Mouse (Mus musculus) CH12.LX (cell line): ENCODE results near the gene Kcnn1.

Experiments used
- CHD1 ChIP-seq: IDR thresholded peaks from 2 replicates; pipeline ENCODE4 v1.6.1; 2012; ENCODE audit warnings: low read depth, low read length, improper control_type of control experiment, inconsistent platforms
- CTCF ChIP-seq, 2 experiments: IDR thresholded peaks in 1 of 2; conservative IDR thresholded peaks in 1 of 2; 2 replicates each; pipeline ENCODE4 v1.5.1; 2011 to 2012; ENCODE audit warnings: low read depth in 2 of 2, low read length in 2 of 2, improper control_type of control experiment in 1 of 2, inconsistent platforms in 1 of 2, mild to moderate bottlenecking in 1 of 2, moderate library complexity in 1 of 2
- ELF1 ChIP-seq: IDR thresholded peaks from 2 replicates; pipeline ENCODE4 v1.6.1; 2014; ENCODE audit warnings: low read depth, mild to moderate bottlenecking, inconsistent platforms, low read length, improper control_type of control experiment
- POLR2A ChIP-seq: IDR thresholded peaks from 2 replicates; pipeline ENCODE4 v1.6.1; 2011; ENCODE audit warnings: low read depth, mild to moderate bottlenecking, improper control_type of control experiment, low read length
- SIN3A ChIP-seq: IDR thresholded peaks from 2 replicates; pipeline ENCODE4 v1.6.1; 2012; ENCODE audit warnings: low read length, improper control_type of control experiment, inconsistent platforms
- USF1 ChIP-seq: IDR thresholded peaks from 2 replicates; pipeline ENCODE4 v1.6.1; 2014; ENCODE audit warnings: low read depth, mild to moderate bottlenecking, inconsistent platforms, low read length, improper control_type of control experiment
- ZC3H11A ChIP-seq: IDR thresholded peaks from 2 replicates; pipeline ENCODE4 v1.6.1; 2012; ENCODE audit warnings: low read depth, mild to moderate bottlenecking, inconsistent platforms, low read length, improper control_type of control experiment

DNA sequence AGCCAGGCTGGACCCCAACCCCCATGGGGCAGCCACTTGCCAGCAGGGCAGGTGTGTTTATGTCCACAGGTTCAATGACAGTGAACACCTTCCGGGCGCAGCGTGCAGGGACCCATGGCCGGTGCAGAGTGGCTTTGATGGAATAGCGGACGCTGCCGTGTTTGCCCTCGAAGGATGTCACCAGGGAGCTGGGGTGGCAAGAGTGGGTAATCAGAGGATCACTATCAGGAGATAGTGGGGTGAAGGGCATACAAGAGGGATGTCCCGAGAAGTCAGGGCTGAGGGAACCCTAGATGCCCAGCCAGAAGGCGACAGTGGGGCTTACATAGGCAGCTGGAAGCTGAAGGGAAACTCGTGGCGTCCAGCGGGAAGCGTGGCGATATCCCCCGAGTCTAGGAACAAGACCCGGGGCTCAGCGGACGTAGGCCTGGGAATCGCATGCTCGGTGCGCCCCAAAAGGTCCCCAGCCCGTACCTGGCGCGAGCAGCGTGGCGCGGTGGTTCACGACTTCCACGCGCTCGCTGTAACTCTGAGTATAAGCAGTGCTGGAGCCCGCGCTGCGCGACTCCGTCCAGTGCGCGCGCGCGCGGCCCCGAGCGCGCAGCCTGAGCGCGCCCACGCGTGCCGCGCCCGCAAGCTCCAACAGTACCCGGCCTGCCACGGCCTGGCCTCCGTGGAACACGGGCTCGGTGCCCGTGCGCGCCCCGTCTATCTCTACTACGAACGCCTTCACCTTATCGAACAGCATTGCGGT is 24.2 kb downstream of the Kcnn1 start:
- TF ChIP-seq SIN3A (no peak), CTCF (conservative IDR thresholded peaks at IDR 0.05 in 1 of 2, IDR thresholded peaks at IDR 0.05 in 1 of 2; ENCODE audit: low read depth in 2 of 2, low read length in 2 of 2) (no peak), ZC3H11A (no peak), POLR2A (no peak), USF1 (no peak), ELF1 (no peak), CHD1 (no peak)
